Mouse (Mus musculus) liver, embryonic 14.5 days (tissue): Measurements from ENCODE around the gene Mrpl51. TPM values are rescaled to one million over a fixed set of nuclear protein-coding genes. Genes with fewer than 3 reads are reported as not detected.
A peak's percentile ranks its signal among the peaks of the same experiment; 100 is the strongest.

ENCODE experiments used
- ATAC-seq: fragments of 200-750 bp; cut with Nextera tagmentation; 2 replicates; pipeline ENCODE4 v1.8.0; 2017; ENCODE audit warnings: moderate number of reproducible peaks, mild to moderate bottlenecking, moderate library complexity; ENCODE audit not compliant: insufficient read depth
- DNase-seq, 3 experiments: peaks; one replicate each; pipeline ENCODE4 v3.0.0-alpha.2; 2012 to 2013; ENCODE audit warnings: low read depth in 3 of 3, low spot score in 3 of 3
- H3K27ac ChIP-seq: fragments of 300-500 bp; sonication (generic); 2 replicates; pipeline ENCODE4 v1.5.1; 2014; ENCODE audit warnings: moderate library complexity, mild to moderate bottlenecking, control low read depth, inconsistent platforms
- H3K27me3 ChIP-seq: fragments of 300-500 bp; sonication (generic); 2 replicates; pipeline ENCODE4 v1.6.1; 2014; ENCODE audit warnings: mild to moderate bottlenecking, low read length, moderate library complexity; ENCODE audit not compliant: control insufficient read depth, insufficient read depth
- H3K36me3 ChIP-seq: fragments of 300-500 bp; sonication (generic); replicated peaks from 2 replicates; pipeline ENCODE4 v1.6.1; 2014; ENCODE audit warnings: low read depth; ENCODE audit not compliant: control insufficient read depth, insufficient read depth
- H3K4me1 ChIP-seq, 2 experiments: fragments of 200-500 bp in 1 of 2; fragments of 300-500 bp in 1 of 2; sonication (generic) in 1 of 2; replicated peaks; 2 replicates each; pipeline ENCODE4 v1.6.1; 2012 to 2014; ENCODE audit warnings: antibody characterized with exemption in 1 of 2, inconsistent platforms in 1 of 2, low read length in 1 of 2; ENCODE audit not compliant: control insufficient read depth in 2 of 2, insufficient read depth in 2 of 2
- H3K4me2 ChIP-seq: fragments of 300-500 bp; sonication (generic); 2 replicates; pipeline ENCODE4 v1.6.1; 2014; ENCODE audit warnings: low read depth, mild to moderate bottlenecking, control low read depth, moderate library complexity
- H3K4me3 ChIP-seq, 2 experiments: fragments of 200-500 bp in 1 of 2; fragments of 300-500 bp in 1 of 2; sonication (generic) in 1 of 2; 2 replicates each; pipeline ENCODE4 v1.5.1; 2012 to 2014; ENCODE audit warnings: low read depth in 2 of 2, low read length in 2 of 2, mild to moderate bottlenecking in 2 of 2, control low read depth in 1 of 2, inconsistent platforms in 1 of 2, moderate library complexity in 1 of 2; ENCODE audit not compliant: insufficient read depth in 1 of 2
- H3K9ac ChIP-seq: fragments of 300-500 bp; sonication (generic); replicated peaks from 2 replicates; pipeline ENCODE4 v1.6.1; 2014; ENCODE audit warnings: mild to moderate bottlenecking, control low read depth, moderate library complexity
- H3K9me3 ChIP-seq: fragments of 300-500 bp; sonication (generic); 2 replicates; pipeline ENCODE4 v1.6.1; 2016; ENCODE audit warnings: low read length, mixed read lengths; ENCODE audit not compliant: control insufficient read depth
- CTCF ChIP-seq: IDR thresholded peaks from 2 replicates; pipeline ENCODE4 v1.5.1; 2016; ENCODE audit warnings: antibody characterized with exemption, low read depth, control low read depth
- EP300 ChIP-seq: IDR thresholded peaks from 2 replicates; pipeline ENCODE4 v1.6.1; 2016; ENCODE audit warnings: antibody characterized with exemption, low read depth
- WGBS: fragments of 180-500 bp; shearing (Covaris S2); extraction: QIAGEN DNeasy Blood & Tissue Kit; methylation state at CpG from one replicate; pipeline ENCODE4 v1.1.7; 2014; ENCODE audit not compliant: insufficient replicate concordance; 5-methylcytosine and 5-hydroxymethylcytosine counted together
- polyA plus RNA-seq, 2 experiments: library from polyadenylated mRNA; depleted of rRNA in 1 of 2; stranded (reverse) in 1 of 2; unstranded in 1 of 2; fragments of >200 nt; fragmentation: Nextera tagmentation in 1 of 2; extraction: Ambion mirVana in 1 of 2; gene quantifications; 2 replicates each; pipeline versions ENCODE4 v1.2.1 to v1.2.3; 2012 to 2014

Gene Mrpl51
- polyA plus RNA-seq, 2 experiments: 50.9 to 182 TPM

DNA sequence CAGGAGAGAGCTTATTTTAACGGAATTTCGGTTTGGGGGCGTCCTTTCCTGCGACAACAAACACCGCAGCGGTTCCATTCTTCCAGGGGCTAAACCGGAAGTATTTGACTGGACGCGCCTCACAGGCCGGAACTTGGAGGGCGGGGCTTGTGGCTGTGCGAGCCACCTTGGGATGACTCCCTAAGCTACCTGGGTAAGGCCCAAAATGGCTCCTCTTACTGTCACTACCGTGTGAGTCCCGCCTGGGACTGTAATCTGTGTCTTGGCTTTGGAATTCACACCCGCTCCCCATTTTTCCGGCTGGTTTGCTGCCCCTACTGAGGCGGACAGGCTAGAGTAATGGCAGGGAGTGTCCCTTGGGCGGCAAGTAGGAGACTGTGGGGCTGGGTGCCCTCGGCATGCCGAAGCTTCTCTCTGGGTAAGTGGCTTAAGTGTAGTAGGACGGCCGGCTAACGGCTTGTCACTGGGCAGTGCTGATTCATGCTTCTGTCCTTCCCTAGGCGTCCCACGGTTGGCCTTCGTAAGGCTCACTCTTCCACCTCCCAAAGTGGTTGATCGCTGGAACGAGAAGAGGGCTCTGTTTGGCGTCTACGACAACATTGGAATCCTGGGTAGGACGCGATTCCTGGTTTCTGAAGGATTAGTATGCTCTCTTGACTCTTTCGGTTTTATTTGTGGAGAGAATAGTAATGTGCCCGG lies 564 bp downstream of the Mrpl51 start:
- no peaks in the 10 kb centered on the region for H3K27me3 ChIP-seq
- H3K27ac ChIP-seq: peak overlapping the region; percentile 98
- peak overlapping the region; percentile 98 for H3K4me2 ChIP-seq
- H3K4me3 ChIP-seq: peak overlapping the region; percentile 84 to 91
- under 1% methylated on average over 34 of the region's 34 CpGs for WGBS
- H3K4me1 ChIP-seq: peaks cover 8 to 9% of the 10 kb centered on the region in 2 experiments
- DNase-seq (peak; percentile 90 to 92 (median 92)), ATAC-seq (peak; percentile 89)
- no peaks in the 10 kb centered on the region for H3K9me3 ChIP-seq
- H3K9ac ChIP-seq: peak overlapping the region; percentile 96
- TF ChIP-seq EP300 (no peak), CTCF (no peak)
- H3K36me3 ChIP-seq: peaks cover 46% of the 10 kb centered on the region

GRCm38 (mm10) chr6:125192841-125193240 lies 1.2 kb downstream of the Mrpl51 start:
- WGBS: 7% methylated on average over 5 of the region's 5 CpGs
- no peak for DNase-seq

DNA sequence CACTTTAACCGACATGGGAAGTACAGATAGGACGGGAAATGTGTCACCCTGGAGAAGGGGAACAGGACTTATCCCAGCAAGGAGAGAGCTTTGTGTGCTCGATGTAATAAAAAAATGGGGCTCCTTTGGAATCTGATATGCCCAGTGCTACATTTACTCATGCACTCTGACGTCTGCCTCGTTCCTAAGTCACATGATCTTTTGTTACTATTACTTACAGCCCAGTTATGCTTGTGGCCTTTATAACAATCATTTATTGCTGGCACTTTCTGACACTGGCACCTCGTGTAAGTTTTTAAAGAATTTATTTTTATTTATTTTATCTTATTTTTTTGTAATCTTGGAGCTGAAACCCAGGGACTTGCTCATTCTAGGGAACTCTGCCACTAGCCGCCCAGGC lies 1.8 kb downstream of the Mrpl51 start:
- DNase-seq (no peak), ATAC-seq (no peak)
- H3K9me3 ChIP-seq: no peaks in the 10 kb centered on the region
- peak overlapping the region; percentile 98 for H3K27ac ChIP-seq
- H3K4me3 ChIP-seq: peak overlapping the region; percentile 84 to 91
- peaks cover 8 to 9% of the 10 kb centered on the region in 2 experiments for H3K4me1 ChIP-seq
- peak overlapping the region; percentile 96 for H3K9ac ChIP-seq
- H3K36me3 ChIP-seq: peaks cover 34% of the 10 kb centered on the region
- H3K27me3 ChIP-seq: no peaks in the 10 kb centered on the region
- TF ChIP-seq CTCF (no peak), EP300 (no peak)
- 25% methylated on average over 7 of the region's 7 CpGs for WGBS
- peak overlapping the region; percentile 98 for H3K4me2 ChIP-seq

More at GRCm38 (mm10) chr6:125192841-125193240, 1.2 kb downstream of the Mrpl51 start:
- Histone ChIP-seq H3K27ac (peak overlapping the region; percentile 98), H3K27me3 (no peaks in the 10 kb centered on the region), H3K9ac (peak overlapping the region; percentile 96), H3K9me3 (no peaks in the 10 kb centered on the region), H3K4me3 (peak overlapping the region; percentile 84 to 91), H3K4me2 (peak overlapping the region; percentile 98), H3K36me3 (peaks cover 39% of the 10 kb centered on the region), H3K4me1 (peaks cover 8 to 9% of the 10 kb centered on the region in 2 experiments)
- no peak for ATAC-seq
- TF ChIP-seq EP300: no peak
- no peak for TF ChIP-seq CTCF

DNA sequence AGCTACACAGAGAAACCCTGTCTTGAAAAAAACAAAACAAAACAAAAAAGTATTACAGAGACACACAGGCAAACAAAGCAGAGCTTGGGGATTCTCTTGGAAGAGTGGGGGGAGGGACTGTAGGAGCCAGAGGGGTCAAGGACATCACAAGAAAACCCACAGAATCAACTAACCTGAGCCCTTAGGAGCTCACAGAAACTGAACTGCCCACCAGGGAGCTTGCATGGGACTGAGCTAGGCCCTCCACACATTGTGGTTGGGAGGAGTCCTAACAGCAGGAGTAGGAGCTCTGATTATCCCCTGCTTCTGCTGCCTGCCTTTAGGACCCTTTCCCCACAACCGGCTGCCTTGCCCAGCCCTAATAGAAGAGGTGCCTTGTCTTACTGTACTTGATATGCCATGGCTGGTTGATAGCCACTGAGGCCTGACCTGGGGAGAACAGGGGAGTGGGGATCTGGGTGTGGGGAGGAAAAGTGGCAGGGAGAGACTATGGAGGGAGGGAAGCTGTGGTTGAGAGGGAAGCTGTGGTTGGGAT lies 4.0 kb downstream of the Mrpl51 start:
- H3K4me1 ChIP-seq: peaks cover 7 to 8% of the 10 kb centered on the region in 2 experiments
- H3K36me3 ChIP-seq: peaks cover 17% of the 10 kb centered on the region
- H3K4me2 ChIP-seq: no peak overlapping the region
- no peak for ATAC-seq
- TF ChIP-seq CTCF (no peak), EP300 (no peak)
- H3K9ac ChIP-seq: no peak overlapping the region
- no peaks in the 10 kb centered on the region for H3K27me3 ChIP-seq
- WGBS: 52% methylated on average over 1 of the region's 1 CpGs
- no peaks in the 10 kb centered on the region for H3K9me3 ChIP-seq
- no peak for DNase-seq
- H3K27ac ChIP-seq: no peak overlapping the region
- no peak overlapping the region for H3K4me3 ChIP-seq

DNA sequence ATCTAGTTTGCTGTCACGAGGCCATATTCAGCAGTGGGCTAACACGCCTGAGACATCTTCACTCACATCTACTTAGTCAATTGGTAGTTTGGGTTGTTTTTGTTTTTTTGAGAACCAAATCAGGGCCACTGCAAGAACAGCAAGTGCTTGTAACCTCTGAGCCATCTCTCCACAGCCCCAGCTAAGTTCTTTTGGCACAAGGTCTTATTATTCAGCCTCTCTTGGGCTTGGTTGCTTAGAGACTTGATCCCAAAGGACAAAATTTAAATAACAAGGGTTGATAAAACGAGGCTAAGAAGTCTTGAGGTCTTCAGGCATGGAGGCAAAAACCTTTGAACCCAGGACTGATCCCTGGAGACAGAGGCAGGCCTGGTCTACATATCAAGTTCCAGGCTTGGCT lies 4.7 kb downstream of the Mrpl51 start:
- no peak overlapping the region for H3K4me3 ChIP-seq
- TF ChIP-seq CTCF: no peak
- no peaks in the 10 kb centered on the region for H3K27me3 ChIP-seq
- H3K9ac ChIP-seq: no peak overlapping the region
- H3K36me3 ChIP-seq: peaks cover 17% of the 10 kb centered on the region
- no peaks in the 10 kb centered on the region for H3K9me3 ChIP-seq
- DNase-seq: no peak
- ATAC-seq: no peak
- 67% methylated on average over 3 of the region's 3 CpGs for WGBS
- peaks cover 7 to 8% of the 10 kb centered on the region in 2 experiments for H3K4me1 ChIP-seq
- no peak overlapping the region for H3K27ac ChIP-seq
- H3K4me2 ChIP-seq: no peak overlapping the region
